Mouse (Mus musculus) megakaryocyte, embryonic 14.5 days (primary cell): ENCODE data around the gene Gatad2a. TPM values are rescaled to one million over a fixed set of nuclear protein-coding genes. Genes with fewer than 3 reads are reported as not detected.

Experiments
- H3K27me3 ChIP-seq: replicated peaks from 2 replicates; pipeline ENCODE3; 2012; ENCODE audit warnings: inconsistent platforms
- H3K36me3 ChIP-seq: replicated peaks from 2 replicates; pipeline ENCODE3; 2012; ENCODE audit warnings: low read length, inconsistent platforms, mixed read lengths
- H3K4me1 ChIP-seq: 2 replicates; pipeline ENCODE4 v1.6.1; 2012; ENCODE audit warnings: inconsistent platforms
- H3K4me3 ChIP-seq: replicated peaks from 2 replicates; pipeline ENCODE3; 2012; ENCODE audit warnings: moderate library complexity, mild to moderate bottlenecking, inconsistent platforms
- H3K9me3 ChIP-seq: 2 replicates; pipeline ENCODE4 v1.6.1; 2012; ENCODE audit warnings: inconsistent platforms
- FLI1 ChIP-seq: IDR thresholded peaks from 2 replicates; pipeline ENCODE4 v1.6.1; 2012; ENCODE audit warnings: low read length, inconsistent platforms, mixed read lengths
- GATA1 ChIP-seq: IDR thresholded peaks from 3 replicates; pipeline ENCODE4 v1.6.1; 2012; ENCODE audit warnings: mixed read lengths, low read length, inconsistent platforms, borderline replicate concordance
- polyA plus RNA-seq: library from polyadenylated mRNA; stranded (reverse); fragments of >175 nt; gene quantifications from 2 replicates; pipeline ENCODE4 v1.2.3, GENCODE M21; 2012; ENCODE audit warnings: low replicate concordance; ENCODE audit not compliant: insufficient read depth

The Gatad2a gene
- polyA plus RNA-seq, 1 experiment = 88.5 TPM

- peak overlapping the region; percentile 87 for H3K4me3 ChIP-seq
- peaks cover 6% of the 10 kb centered on the region for H3K9me3 ChIP-seq
- peaks cover 51% of the 10 kb centered on the region for H3K4me1 ChIP-seq
- H3K27me3 ChIP-seq = peaks cover 60% of the 10 kb centered on the region
- peaks cover 33% of the 10 kb centered on the region for H3K36me3 ChIP-seq
- TF ChIP-seq GATA1 = no peak
- no peak for TF ChIP-seq FLI1
These were observed 107.3 kb downstream of the Gatad2a start for GRCm38 (mm10) chr8:69888902-69889301.

GRCm38 (mm10) chr8:69888244-69888866, 107.8 kb downstream of the Gatad2a start:
- Histone ChIP-seq H3K4me3 (peak overlapping the region; percentile 87), H3K27me3 (peaks cover 65% of the 10 kb centered on the region), H3K4me1 (peaks cover 48% of the 10 kb centered on the region), H3K36me3 (peaks cover 28% of the 10 kb centered on the region), H3K9me3 (peaks cover 11% of the 10 kb centered on the region)
- TF ChIP-seq GATA1 (no peak), FLI1 (no peak)

- Histone ChIP-seq H3K27me3 (peaks cover 73% of the 10 kb centered on the region), H3K4me3 (peak within 1 kb of the TSS; percentile 87), H3K9me3 (peaks cover 19% of the 10 kb centered on the region), H3K4me1 (peaks cover 56% of the 10 kb centered on the region), H3K36me3 (peaks cover 20% of the 10 kb centered on the region)
- no peak for TF ChIP-seq GATA1
- no peak for TF ChIP-seq FLI1
These were observed 108.6 kb downstream of the Gatad2a start, which contains the start of gene Cilp2 for GRCm38 (mm10) chr8:69887289-69888243. Gene Cilp2, minus strand, starts transcription at chr8:69887687.

GRCm38 (mm10) chr8:69884141-69884540, 112.0 kb downstream of the Gatad2a start:
- H3K4me3 ChIP-seq = no peak overlapping the region
- peaks cover 100% of the 10 kb centered on the region for H3K27me3 ChIP-seq
- H3K36me3 ChIP-seq = peaks cover 8% of the 10 kb centered on the region
- peaks cover 63% of the 10 kb centered on the region for H3K4me1 ChIP-seq
- H3K9me3 ChIP-seq = peaks cover 50% of the 10 kb centered on the region
- TF ChIP-seq FLI1 = no peak
- no peak for TF ChIP-seq GATA1

GRCm38 (mm10) chr8:69882833-69883600, 113.2 kb downstream of the Gatad2a start:
- Histone ChIP-seq H3K9me3 (peaks cover 50% of the 10 kb centered on the region), H3K27me3 (peaks cover 96% of the 10 kb centered on the region), H3K36me3 (peaks cover 8% of the 10 kb centered on the region), H3K4me3 (peak overlapping the region; percentile 89), H3K4me1 (peaks cover 52% of the 10 kb centered on the region)
- no peak for TF ChIP-seq GATA1
- no peak for TF ChIP-seq FLI1

- peaks cover 43% of the 10 kb centered on the region for H3K4me1 ChIP-seq
- TF ChIP-seq GATA1 (no peak), FLI1 (no peak)
- H3K9me3 ChIP-seq = peaks cover 50% of the 10 kb centered on the region
- H3K36me3 ChIP-seq = peaks cover 8% of the 10 kb centered on the region
- peaks cover 96% of the 10 kb centered on the region for H3K27me3 ChIP-seq
- H3K4me3 ChIP-seq = peak overlapping the region; percentile 89
These were observed 114.0 kb downstream of the Gatad2a start for GRCm38 (mm10) chr8:69882021-69882756.

- Histone ChIP-seq H3K27me3 (peaks cover 96% of the 10 kb centered on the region), H3K36me3 (peaks cover 8% of the 10 kb centered on the region), H3K9me3 (peaks cover 50% of the 10 kb centered on the region), H3K4me3 (peak overlapping the region; percentile 89), H3K4me1 (peaks cover 35% of the 10 kb centered on the region)
- TF ChIP-seq GATA1 (no peak), FLI1 (no peak)
These were observed 114.8 kb downstream of the Gatad2a start for GRCm38 (mm10) chr8:69881261-69881865.

- H3K4me1 ChIP-seq = peaks cover 33% of the 10 kb centered on the region
- H3K4me3 ChIP-seq = peak overlapping the region; percentile 89
- peaks cover 50% of the 10 kb centered on the region for H3K9me3 ChIP-seq
- H3K27me3 ChIP-seq = peaks cover 96% of the 10 kb centered on the region
- H3K36me3 ChIP-seq = peaks cover 8% of the 10 kb centered on the region
- TF ChIP-seq GATA1 (no peak), FLI1 (no peak)
These were observed 115.3 kb downstream of the Gatad2a start for GRCm38 (mm10) chr8:69880841-69881240.
